Mouse (Mus musculus) gastrocnemius, postnatal 14 days (tissue): ENCODE results near the gene Ccdc88b. TPM values are rescaled to one million over a fixed set of nuclear protein-coding genes. Genes with fewer than 3 reads are reported as not detected.

ENCODE experiments used
- DNase-seq: peaks from one replicate; pipeline ENCODE4 v3.0.0; 2021; ENCODE audit warnings: mixed read lengths
- intact Hi-C: fragments of 180-260 bp; cut with DNase I; formaldehyde crosslinking; loops from one replicate; pipeline ENCODE4 v1.15.1; 2025; ENCODE audit warnings: low total_unique reads
- microRNA-seq, 2 experiments: library from miRNA; unstranded; fragments of <30 nt; microRNA quantifications; one replicate each; pipeline ENCODE4 v1.2.0; 2021
- total RNA-seq, 2 experiments: library from RNA; stranded (reverse); gene quantifications; 2 replicates each; pipeline ENCODE4 v1.2.3; 2021

Gene Ccdc88b
- total RNA-seq, 2 experiments from 2014 or later, result 0.40 to 0.84 TPM

GRCm38 (mm10) chr19:6832363-6832762 is 25.6 kb downstream of the Ccdc88b start:
- intact Hi-C loops, result no loop called here
- DNase-seq, result no peak

DNA sequence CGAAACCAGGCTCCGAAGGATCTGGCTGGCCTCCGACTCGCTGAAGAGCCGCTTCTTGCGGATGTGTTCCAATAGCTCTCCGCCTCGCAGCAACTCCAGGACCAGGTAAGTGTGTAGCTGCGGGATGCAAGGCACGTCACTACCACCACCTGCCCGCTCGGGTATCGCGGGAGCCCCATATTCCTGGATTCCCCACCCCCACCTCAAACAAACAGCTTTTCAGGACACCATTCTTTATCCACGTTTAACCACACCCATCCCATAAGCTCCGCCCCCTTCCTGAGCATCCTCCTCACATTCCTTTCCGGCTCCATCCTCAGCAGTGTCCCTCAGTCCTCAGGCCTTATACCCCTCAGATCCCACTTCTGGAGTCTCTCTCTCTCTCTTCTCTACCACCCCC is 26.7 kb downstream of the Ccdc88b start:
- intact Hi-C loops, result no loop called here
- no peak for DNase-seq

GRCm38 (mm10) chr19:6830556-6831316 is 27.3 kb downstream of the Ccdc88b start:
- intact Hi-C loops, result no loop called here
- DNase-seq, result no peak

GRCm38 (mm10) chr19:6829870-6830555 is 28.0 kb downstream of the Ccdc88b start:
- no peak for DNase-seq
- intact Hi-C loops, result no loop called here

DNA sequence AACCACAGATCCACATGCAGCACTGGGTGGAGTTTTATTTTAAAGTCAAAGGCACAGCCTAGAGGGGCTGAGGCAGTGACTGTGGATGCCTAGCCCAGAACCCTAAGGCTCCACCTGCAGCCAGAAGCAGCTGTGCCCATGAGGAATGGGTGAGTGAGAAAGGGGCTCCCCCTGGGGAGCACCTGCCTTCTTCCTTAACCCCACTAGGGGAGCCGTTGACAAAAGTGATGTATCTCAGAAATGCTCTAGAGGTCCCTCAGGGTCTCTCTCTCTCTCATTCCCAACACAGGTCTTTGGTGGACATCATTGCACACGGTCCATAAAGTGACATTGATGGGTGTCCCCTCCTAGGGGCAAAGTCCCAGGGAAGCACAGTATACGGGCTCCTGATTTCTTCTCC is 28.9 kb downstream of the Ccdc88b start:
- intact Hi-C loops, result no loop called here
- DNase-seq, result no peak

- DNase-seq, result no peak
- intact Hi-C loops, result no loop called here
These were observed 31.4 kb downstream of the Ccdc88b start for GRCm38 (mm10) chr19:6826601-6827000.

DNA sequence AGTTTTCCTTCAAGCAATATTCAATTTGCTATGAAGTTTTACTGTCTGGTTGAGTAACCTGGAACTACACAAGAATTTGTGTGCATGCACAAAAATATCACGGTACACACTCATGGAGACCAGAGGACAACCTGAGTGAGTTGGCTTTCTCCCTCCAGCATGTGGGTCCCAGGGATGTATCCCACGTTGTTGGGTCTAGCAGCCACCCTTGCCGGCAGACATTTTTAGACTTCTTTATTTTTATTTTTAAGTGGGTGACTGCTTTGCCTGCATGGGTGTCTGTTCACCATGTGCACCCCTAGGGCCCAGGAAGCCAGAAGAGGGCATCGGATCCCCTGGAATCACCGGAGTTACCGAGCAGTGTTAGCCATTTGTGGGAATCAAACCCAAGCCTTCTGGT is 32.6 kb downstream of the Ccdc88b start:
- intact Hi-C loops, result no loop called here

GRCm38 (mm10) chr19:6820538-6821195 is 37.3 kb downstream of the Ccdc88b start:
- intact Hi-C loops, result no loop called here
- DNase-seq, result no peak

More for the DNA sequence above, 32.6 kb downstream of the Ccdc88b start:
- DNase-seq, result no peak

GRCm38 (mm10) chr19:6819143-6819827 is 38.7 kb downstream of the Ccdc88b start:
- DNase-seq, result no peak
- intact Hi-C loops, result no loop called here

- intact Hi-C loops, result no loop called here
- DNase-seq, result no peak
These were observed 43.1 kb downstream of the Ccdc88b start for GRCm38 (mm10) chr19:6814958-6815357.

GRCm38 (mm10) chr19:6814366-6814765 is 43.6 kb downstream of the Ccdc88b start:
- intact Hi-C loops, result no loop called here
- no peak for DNase-seq

Small RNA genes within 50 kb of the gene (microRNA-seq; reads per million reads assigned to microRNA genes)
- 0 reads per million in 2 experiments for gene Mir5046

Other genes with a start within 250 kb of the Ccdc88b start
- gene Rps6ka4, start 17.6 kb downstream of the Ccdc88b start, total RNA-seq, result 1 to 10 TPM; 7.7 to 8.5 TPM
- 10 to 100 TPM; 34.6 to 38.9 TPM for gene Trmt112, start 51.5 kb upstream of the Ccdc88b start, total RNA-seq
- gene Prdx5, start 51.9 kb upstream of the Ccdc88b start, total RNA-seq, result 100 to 1,000 TPM; 159 to 187 TPM
- gene Esrra, start 63.6 kb upstream of the Ccdc88b start, total RNA-seq, result 10 to 100 TPM; 47.7 to 52.0 TPM
- not detected for gene Catsperz, start 67.2 kb upstream of the Ccdc88b start, total RNA-seq
- not detected for gene Kcnk4, start 76.3 kb upstream of the Ccdc88b start, total RNA-seq
- 10 to 100 TPM; 14.2 to 14.6 TPM for gene Bad, start 83.7 kb upstream of the Ccdc88b start, total RNA-seq
- 1 to 10 TPM; 8.9 to 9.9 TPM for gene Gpr137, start 84.3 kb upstream of the Ccdc88b start, total RNA-seq
- 100 to 1,000 TPM; 139 to 184 TPM for gene Ppp1r14b, start 116.8 kb upstream of the Ccdc88b start, total RNA-seq
- 10 to 100 TPM; 10.9 to 11.6 TPM for gene Plcb3, start 118.3 kb upstream of the Ccdc88b start, total RNA-seq
- 10 to 100 TPM; 13.0 to 13.7 TPM for gene Fkbp2, start 122.3 kb upstream of the Ccdc88b start, total RNA-seq
- 100 to 1,000 TPM in 1 of 2 experiments, 10 to 100 TPM in 1; 90.8 to 118 TPM for gene Vegfb, start 129.4 kb upstream of the Ccdc88b start, total RNA-seq
- gene Dnajc4, start 134.4 kb upstream of the Ccdc88b start, total RNA-seq, result 10 to 100 TPM; 30.7 to 32.4 TPM
- gene Nudt22, start 137.9 kb upstream of the Ccdc88b start, total RNA-seq, result 10 to 100 TPM; 15.7 to 18.9 TPM
- gene Trpt1, start 137.9 kb upstream of the Ccdc88b start, total RNA-seq, result 10 to 100 TPM; 19.7 to 20.1 TPM
- gene Fermt3, start 161.3 kb upstream of the Ccdc88b start, total RNA-seq, result 1 to 10 TPM; 2.0 to 2.2 TPM
- 10 to 100 TPM; 80.3 to 92.4 TPM for gene Stip1, start 181.8 kb upstream of the Ccdc88b start, total RNA-seq
- 100 to 1,000 TPM; 187 to 192 TPM for gene Macrod1, start 198.6 kb upstream of the Ccdc88b start, total RNA-seq
- gene Flrt1, start 247.5 kb upstream of the Ccdc88b start, total RNA-seq, result under 1 TPM; 0.27 to 0.51 TPM